Mouse (Mus musculus) neural tube, embryonic 13.5 days (tissue): ENCODE measurements around the gene P2rx3. TPM values are rescaled to one million over a fixed set of nuclear protein-coding genes. Genes with fewer than 3 reads are reported as not detected.

Experiments
- ATAC-seq: fragments of 200-750 bp; cut with Nextera tagmentation; 2 replicates; pipeline ENCODE4 v1.8.0; 2017; ENCODE audit warnings: low read depth, mild to moderate bottlenecking, moderate TSS enrichment, moderate library complexity
- H3K27ac ChIP-seq: fragments of 300-500 bp; sonication (generic); replicated peaks from 2 replicates; pipeline ENCODE4 v1.5.1; 2015; ENCODE audit warnings: moderate library complexity, mild to moderate bottlenecking, inconsistent platforms
- H3K27me3 ChIP-seq: fragments of 300-500 bp; sonication (generic); 2 replicates; pipeline ENCODE4 v1.6.1; 2015; ENCODE audit warnings: mild to moderate bottlenecking, inconsistent platforms
- H3K36me3 ChIP-seq: fragments of 300-500 bp; sonication (generic); 2 replicates; pipeline ENCODE4 v1.6.1; 2015; ENCODE audit warnings: mild to moderate bottlenecking, inconsistent platforms
- H3K4me1 ChIP-seq: fragments of 300-500 bp; sonication (generic); replicated peaks from 2 replicates; pipeline ENCODE4 v1.6.1; 2015; ENCODE audit warnings: inconsistent platforms
- H3K4me2 ChIP-seq: fragments of 300-500 bp; sonication (generic); 2 replicates; pipeline ENCODE4 v1.6.1; 2015; ENCODE audit warnings: inconsistent platforms, mild to moderate bottlenecking, moderate library complexity
- H3K4me3 ChIP-seq: fragments of 300-500 bp; sonication (generic); 2 replicates; pipeline ENCODE4 v1.5.1; 2015; ENCODE audit warnings: mild to moderate bottlenecking, inconsistent platforms
- H3K9ac ChIP-seq: fragments of 300-500 bp; sonication (generic); 2 replicates; pipeline ENCODE4 v1.6.1; 2015; ENCODE audit warnings: moderate library complexity, mild to moderate bottlenecking, inconsistent platforms
- H3K9me3 ChIP-seq: fragments of 300-500 bp; sonication (generic); 2 replicates; pipeline ENCODE4 v1.6.1; 2016; ENCODE audit warnings: inconsistent platforms
- WGBS: fragments of 180-500 bp; shearing (Covaris S2); methylation state at CpG from one replicate; pipeline ENCODE4 v1.1.7; 2015; 5-methylcytosine and 5-hydroxymethylcytosine counted together
- polyA plus RNA-seq: library from polyadenylated mRNA; unstranded; fragments of >200 nt; fragmentation: Nextera tagmentation; extraction: Ambion mirVana; gene quantifications from 2 replicates; pipeline ENCODE4 v1.2.1, GENCODE M21; 2015

The P2rx3 gene
- polyA plus RNA-seq, 1 experiment from 2014 or later = 76.0 TPM

DNA sequence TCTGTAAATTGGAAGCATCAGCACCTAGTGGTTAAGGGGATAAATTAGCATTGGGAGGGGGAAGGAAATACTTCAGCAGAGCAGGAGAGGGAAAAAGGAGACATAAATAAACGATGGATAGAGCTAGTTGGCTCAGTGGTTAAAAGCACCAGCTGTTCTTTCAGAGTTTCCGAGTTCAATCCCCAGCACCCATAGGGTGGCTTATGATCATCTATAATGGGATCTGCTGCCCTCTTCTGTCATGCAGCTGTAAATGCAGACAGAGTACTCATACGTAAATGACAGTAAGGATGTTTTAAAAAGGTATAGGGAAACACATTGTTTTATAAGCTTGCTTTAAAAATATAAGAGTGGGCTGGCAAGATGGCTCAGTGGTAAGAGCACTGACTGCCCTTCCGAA is 29.5 kb downstream of the P2rx3 start:
- 27% methylated on average over 4 of the region's 4 CpGs for WGBS
- ATAC-seq = no peak
- H3K27me3 ChIP-seq = no peaks in the 10 kb centered on the region

DNA sequence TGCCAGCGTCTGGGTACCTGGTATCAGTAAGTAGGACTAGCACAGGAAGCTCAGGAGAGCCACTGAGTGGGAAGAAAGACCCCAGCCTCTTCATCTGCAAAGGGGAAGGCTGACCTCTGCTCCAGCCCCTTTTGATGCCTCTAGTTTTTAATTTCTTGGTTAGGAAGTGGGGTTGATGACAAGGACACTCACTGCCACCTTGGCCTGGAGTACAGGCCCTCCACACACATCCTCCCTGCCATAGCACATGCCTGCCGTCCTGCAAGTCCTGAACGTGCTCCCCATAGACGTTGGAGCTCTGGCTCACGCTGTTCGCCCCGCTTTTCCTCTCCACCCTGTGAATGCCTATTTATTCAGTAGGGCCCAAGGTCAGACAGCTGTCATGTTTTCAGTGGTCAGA is 30.7 kb downstream of the P2rx3 start:
- Histone ChIP-seq H3K27me3 (no peaks in the 10 kb centered on the region), H3K4me1 (peaks cover 10% of the 10 kb centered on the region; the same call in 1 of the 2 replicates), H3K4me3 (no peak overlapping the region), H3K4me2 (no peak overlapping the region), H3K9ac (no peak overlapping the region), H3K9me3 (no peaks in the 10 kb centered on the region), H3K27ac (no peak overlapping the region), H3K36me3 (no peaks in the 10 kb centered on the region)
- 84% methylated on average over 7 of the region's 7 CpGs for WGBS
- ATAC-seq = no peak

More for the DNA sequence above, 29.5 kb downstream of the P2rx3 start:
- Histone ChIP-seq H3K27ac (no peak overlapping the region), H3K4me3 (no peak overlapping the region), H3K4me1 (peaks cover 17% of the 10 kb centered on the region), H3K9me3 (no peaks in the 10 kb centered on the region), H3K36me3 (no peaks in the 10 kb centered on the region), H3K4me2 (no peak overlapping the region), H3K9ac (no peak overlapping the region)

DNA sequence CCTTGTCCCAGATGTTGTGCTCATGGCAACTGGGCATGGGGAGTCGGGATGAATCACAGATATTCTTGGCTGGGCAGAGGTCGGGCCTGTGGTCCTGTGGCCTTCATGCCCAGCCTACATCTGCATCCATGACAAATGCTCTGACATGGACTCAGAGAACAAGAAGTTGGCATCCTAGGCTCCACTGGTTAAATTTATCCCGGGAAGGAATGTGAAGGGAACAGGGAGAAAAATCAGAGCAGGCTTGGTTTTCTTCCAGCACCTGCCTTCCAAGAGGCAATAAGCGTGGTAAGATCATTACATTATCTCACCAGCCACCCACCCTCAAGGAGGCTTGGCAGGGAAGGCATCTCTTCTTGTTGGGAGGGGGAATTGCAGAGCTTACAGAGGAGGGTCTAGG is 32.9 kb downstream of the P2rx3 start:
- no peak overlapping the region for H3K4me2 ChIP-seq
- ATAC-seq = no peak
- H3K4me1 ChIP-seq = no peaks in the 10 kb centered on the region
- H3K36me3 ChIP-seq = no peaks in the 10 kb centered on the region
- no peaks in the 10 kb centered on the region for H3K9me3 ChIP-seq
- H3K4me3 ChIP-seq = no peak overlapping the region
- WGBS = 88% methylated on average over 4 of the region's 4 CpGs
- no peak overlapping the region for H3K27ac ChIP-seq
- no peaks in the 10 kb centered on the region for H3K27me3 ChIP-seq
- no peak overlapping the region for H3K9ac ChIP-seq

DNA sequence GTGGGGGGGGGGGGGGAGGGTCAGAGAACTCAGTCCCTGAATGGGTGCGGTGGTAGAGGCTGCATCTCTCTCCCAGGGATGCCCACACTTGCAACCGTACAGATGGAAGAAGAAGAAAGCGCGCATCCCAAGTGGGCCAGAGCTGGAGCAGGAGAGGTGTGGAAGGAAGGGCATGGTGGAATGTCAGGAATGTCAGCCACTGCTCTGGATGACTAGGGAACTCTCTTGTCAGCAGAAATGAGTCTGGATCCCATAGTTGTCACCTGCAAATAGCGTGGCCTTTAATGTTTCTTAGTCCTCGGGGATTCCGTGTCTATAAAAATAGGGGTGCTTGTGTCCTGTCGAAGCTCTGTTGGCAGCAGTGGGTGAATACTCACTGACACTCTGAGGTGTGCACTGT is 34.7 kb downstream of the P2rx3 start:
- WGBS = 79% methylated on average over 8 of the region's 8 CpGs
- Histone ChIP-seq H3K9me3 (no peaks in the 10 kb centered on the region), H3K4me3 (no peak overlapping the region), H3K4me1 (no peaks in the 10 kb centered on the region), H3K27me3 (no peaks in the 10 kb centered on the region), H3K4me2 (no peak overlapping the region), H3K27ac (no peak overlapping the region), H3K36me3 (no peaks in the 10 kb centered on the region), H3K9ac (no peak overlapping the region)
- ATAC-seq = no peak

DNA sequence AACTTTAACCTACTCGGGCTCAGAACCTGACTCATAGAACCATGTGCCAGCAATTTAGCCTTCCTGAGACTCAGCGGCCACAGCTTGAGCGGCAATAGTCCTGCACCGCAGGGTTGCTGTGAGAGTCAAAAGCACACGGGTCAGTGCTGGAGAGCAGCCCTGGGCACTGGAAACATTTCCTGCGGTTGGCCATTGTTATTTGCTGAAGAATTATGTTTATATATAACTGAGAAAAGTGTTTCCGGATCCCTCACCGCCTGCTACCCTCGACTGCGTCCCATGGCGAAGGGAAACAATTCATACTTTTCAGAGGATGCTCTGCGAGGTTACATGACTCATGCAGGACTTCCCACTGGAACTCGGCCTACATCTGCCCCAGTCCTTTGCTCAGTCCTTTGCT is 35.8 kb downstream of the P2rx3 start:
- Histone ChIP-seq H3K4me2 (no peak overlapping the region), H3K4me1 (no peaks in the 10 kb centered on the region), H3K4me3 (no peak overlapping the region), H3K27ac (no peak overlapping the region), H3K36me3 (no peaks in the 10 kb centered on the region), H3K9ac (no peak overlapping the region), H3K27me3 (no peaks in the 10 kb centered on the region), H3K9me3 (no peaks in the 10 kb centered on the region)
- WGBS = 69% methylated on average over 13 of the region's 13 CpGs
- no peak for ATAC-seq

- no peaks in the 10 kb centered on the region for H3K4me1 ChIP-seq
- no peaks in the 10 kb centered on the region for H3K36me3 ChIP-seq
- no peak for ATAC-seq
- H3K27me3 ChIP-seq = no peaks in the 10 kb centered on the region
- WGBS = 83% methylated on average over 3 of the region's 3 CpGs
- H3K9ac ChIP-seq = no peak overlapping the region
- no peaks in the 10 kb centered on the region for H3K9me3 ChIP-seq
- H3K27ac ChIP-seq = no peak overlapping the region
- no peak overlapping the region for H3K4me2 ChIP-seq
- no peak overlapping the region for H3K4me3 ChIP-seq
These were observed 37.6 kb downstream of the P2rx3 start for GRCm38 (mm10) chr2:84999486-85000181.

DNA sequence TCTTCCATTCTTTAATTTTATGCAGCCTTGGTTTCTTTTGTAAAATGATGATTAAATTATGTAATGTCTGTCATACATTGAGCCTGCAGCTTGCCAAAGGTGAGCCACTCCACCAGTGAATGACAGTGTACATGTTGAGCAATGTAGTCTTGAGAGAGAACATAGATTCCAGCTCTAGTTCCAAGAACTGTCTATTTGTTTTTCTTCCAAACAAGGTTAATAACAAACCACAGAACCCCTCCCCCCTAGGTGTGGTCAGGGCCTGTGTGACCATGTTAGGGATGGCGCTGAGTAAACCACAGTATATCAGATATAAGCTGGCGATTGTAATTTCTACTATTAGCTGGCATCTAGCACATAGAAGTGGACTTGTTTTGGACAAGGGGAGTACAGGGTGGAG is 40.9 kb downstream of the P2rx3 start:
- ATAC-seq = no peak
- Histone ChIP-seq H3K36me3 (no peaks in the 10 kb centered on the region), H3K27me3 (no peaks in the 10 kb centered on the region), H3K9ac (no peak overlapping the region), H3K4me1 (no peaks in the 10 kb centered on the region), H3K27ac (no peak overlapping the region), H3K9me3 (no peaks in the 10 kb centered on the region), H3K4me3 (no peak overlapping the region), H3K4me2 (no peak overlapping the region)
- 94% methylated on average over 2 of the region's 2 CpGs for WGBS

DNA sequence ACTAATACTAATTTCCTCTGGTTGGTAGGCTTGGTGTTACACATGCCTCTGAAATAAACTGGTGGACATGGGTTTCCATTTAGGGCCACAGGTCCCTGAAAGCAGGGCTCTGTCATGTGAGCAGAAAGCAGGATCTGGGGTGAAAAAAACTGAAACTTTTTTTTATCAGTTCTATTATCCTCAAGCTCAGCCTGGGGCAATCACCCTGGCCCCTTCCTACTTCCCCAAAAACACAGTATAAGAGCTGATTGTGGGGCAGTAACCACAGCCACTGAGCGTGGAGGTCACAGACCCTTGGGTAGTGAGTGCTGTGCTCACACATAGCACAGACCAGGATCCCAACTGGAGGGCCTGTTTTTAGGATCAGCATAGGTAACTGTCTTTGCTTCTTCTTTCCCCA is 49.3 kb downstream of the P2rx3 start, which contains the start of gene Prg3:
Prg3 (plus strand) TSS at position 286 of the 400 bp plus-strand sequence.
- Histone ChIP-seq H3K9ac (no peak within 1 kb of the TSS), H3K36me3 (no peaks in the 10 kb centered on the region), H3K4me3 (no peak within 1 kb of the TSS), H3K27me3 (no peaks in the 10 kb centered on the region), H3K4me2 (no peak within 1 kb of the TSS), H3K9me3 (no peaks in the 10 kb centered on the region), H3K4me1 (no peaks in the 10 kb centered on the region), H3K27ac (no peak within 1 kb of the TSS)
- no peak for ATAC-seq
- WGBS = 83% methylated on average over 1 of the region's 1 CpGs

DNA sequence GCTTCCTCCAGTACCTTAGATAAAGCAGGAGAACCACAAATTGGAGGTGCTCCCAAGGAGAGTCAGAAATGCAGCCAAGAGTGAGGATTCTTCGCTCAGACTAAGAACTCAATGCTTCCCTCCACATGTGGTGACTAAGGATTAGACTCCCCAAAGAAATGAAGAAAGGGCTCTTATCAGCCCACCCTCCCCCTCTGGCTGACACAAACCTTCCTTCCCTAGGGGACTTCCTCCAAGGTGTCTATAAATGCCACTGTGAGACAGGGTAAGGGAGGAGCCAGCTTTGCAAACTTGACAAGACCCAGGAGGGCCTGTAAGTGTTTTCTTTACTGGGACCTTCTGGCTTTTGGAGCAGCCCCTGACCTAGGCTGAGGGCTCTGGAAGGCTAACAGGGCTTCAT is 57.1 kb downstream of the P2rx3 start, which contains the start of gene Prg2:
Prg2 (plus strand) TSS at position 274 of the 400 bp plus-strand sequence.
- no peak for ATAC-seq
- Histone ChIP-seq H3K36me3 (no peaks in the 10 kb centered on the region), H3K4me2 (no peak within 1 kb of the TSS), H3K9ac (no peak within 1 kb of the TSS), H3K27ac (no peak within 1 kb of the TSS), H3K4me3 (no peak within 1 kb of the TSS), H3K4me1 (no peaks in the 10 kb centered on the region), H3K9me3 (no peaks in the 10 kb centered on the region), H3K27me3 (no peaks in the 10 kb centered on the region)
- 63% methylated on average over 1 of the region's 1 CpGs for WGBS

GRCm38 (mm10) chr2:84975580-84975979 is 61.7 kb downstream of the P2rx3 start:
- Histone ChIP-seq H3K27ac (no peak overlapping the region), H3K4me1 (no peaks in the 10 kb centered on the region), H3K36me3 (no peaks in the 10 kb centered on the region), H3K27me3 (no peaks in the 10 kb centered on the region), H3K9me3 (no peaks in the 10 kb centered on the region), H3K9ac (no peak overlapping the region), H3K4me3 (no peak overlapping the region), H3K4me2 (no peak overlapping the region)
- ATAC-seq = no peak
- 93% methylated on average over 2 of the region's 2 CpGs for WGBS

DNA sequence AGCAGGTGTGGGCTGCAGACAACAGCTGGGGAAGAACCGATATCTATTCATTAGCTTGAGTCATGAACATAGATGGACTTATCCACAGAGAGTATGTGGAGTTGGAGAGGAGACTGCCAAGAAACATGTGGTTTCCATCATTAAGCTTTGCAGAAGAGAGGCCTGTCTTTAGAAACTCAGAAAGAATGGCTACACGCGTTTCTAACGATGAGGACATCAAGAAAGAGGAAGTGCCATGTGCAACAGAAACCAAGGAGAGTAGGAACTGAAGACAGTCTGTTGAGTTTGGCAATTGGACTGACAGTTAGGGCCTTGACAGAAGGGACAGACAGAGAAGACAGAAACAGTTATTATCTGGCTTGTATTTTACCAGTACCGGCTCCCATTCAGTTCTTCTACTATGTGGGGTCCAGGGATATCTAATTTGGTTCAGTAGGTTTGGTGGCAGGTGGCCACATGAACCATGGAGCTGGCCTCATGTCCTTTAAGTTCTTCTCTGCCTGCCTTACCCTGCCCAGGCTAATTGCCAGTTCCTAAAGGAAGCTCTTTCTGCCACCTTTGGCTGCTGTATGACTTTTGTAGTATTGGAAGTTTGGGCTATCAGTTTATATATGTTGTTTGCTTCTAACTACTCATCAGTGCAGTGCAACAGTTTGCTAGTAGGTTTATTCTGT is 69.8 kb downstream of the P2rx3 start:
- no peak overlapping the region for H3K4me2 ChIP-seq
- no peaks in the 10 kb centered on the region for H3K27me3 ChIP-seq
- no peak overlapping the region for H3K27ac ChIP-seq
- H3K9me3 ChIP-seq = no peaks in the 10 kb centered on the region
- no peak overlapping the region for H3K4me3 ChIP-seq
- 93% methylated on average over 5 of the region's 5 CpGs for WGBS
- no peak overlapping the region for H3K9ac ChIP-seq
- no peaks in the 10 kb centered on the region for H3K36me3 ChIP-seq
- no peak for ATAC-seq
- H3K4me1 ChIP-seq = 0 out of 2 replicates have a peak, but pooled peaks cover 7% of the 10 kb centered on the region

- Histone ChIP-seq H3K9ac (no peak overlapping the region), H3K4me2 (no peak overlapping the region), H3K4me3 (no peak overlapping the region), H3K9me3 (no peaks in the 10 kb centered on the region), H3K27me3 (no peaks in the 10 kb centered on the region), H3K4me1 (0 out of 2 replicates have a peak, but pooled peaks cover 7% of the 10 kb centered on the region), H3K36me3 (no peaks in the 10 kb centered on the region), H3K27ac (no peak overlapping the region)
- WGBS = 93% methylated on average over 7 of the region's 7 CpGs
- ATAC-seq = no peak
These were observed 73.0 kb downstream of the P2rx3 start for GRCm38 (mm10) chr2:84964111-84964801.
